Mouse (Mus musculus) heart, adult 2 months (tissue): ENCODE measurements around the gene Obp1a. TPM values are rescaled to one million over a fixed set of nuclear protein-coding genes. Genes with fewer than 3 reads are reported as not detected.

Source experiments
- DNase-seq, 2 experiments: peaks; one replicate each; pipeline ENCODE4 v3.0.0; 2021
- H3K27ac ChIP-seq: fragments of 200-600 bp; 2 replicates; pipeline ENCODE4 v1.8.1; 2022
- H3K27me3 ChIP-seq: fragments of 200-500 bp; 2 replicates; pipeline ENCODE4 v1.6.1; 2012; ENCODE audit warnings: mild to moderate bottlenecking, low read length, inconsistent platforms, mixed read lengths; ENCODE audit not compliant: control insufficient read depth, insufficient read depth
- H3K36me3 ChIP-seq: fragments of 200-500 bp; 2 replicates; pipeline ENCODE4 v1.6.1; 2012; ENCODE audit warnings: low read length, inconsistent platforms; ENCODE audit not compliant: control insufficient read depth, insufficient read depth
- H3K4me1 ChIP-seq: fragments of 200-500 bp; 2 replicates; pipeline ENCODE4 v1.6.1; 2011; ENCODE audit warnings: low read length; ENCODE audit not compliant: control insufficient read depth, insufficient read depth
- H3K4me3 ChIP-seq: fragments of 200-600 bp; 2 replicates; pipeline ENCODE4 v1.8.1; 2022
- H3K79me2 ChIP-seq: fragments of 200-500 bp; replicated peaks from 2 replicates; pipeline ENCODE4 v1.6.1; 2012; ENCODE audit warnings: mild to moderate bottlenecking, inconsistent platforms, low read length, moderate library complexity, mixed read lengths; ENCODE audit not compliant: control insufficient read depth, insufficient read depth
- H3K9ac ChIP-seq: fragments of 200-500 bp; 2 replicates; pipeline ENCODE4 v1.6.1; 2012; ENCODE audit warnings: low read depth, mild to moderate bottlenecking, control low read depth, inconsistent platforms, low read length, mixed read lengths
- CTCF ChIP-seq: fragments of 200-600 bp; IDR thresholded peaks from 2 replicates; pipeline ENCODE4 v1.8.1; 2022; ENCODE audit warnings: antibody characterized with exemption, mild to moderate bottlenecking, moderate library complexity
- EP300 ChIP-seq: fragments of 200-500 bp; IDR thresholded peaks from 2 replicates; pipeline ENCODE4 v1.6.1; 2011; ENCODE audit warnings: low read depth, low read length, control low read depth; ENCODE audit not compliant: insufficient read depth
- POLR2A ChIP-seq: fragments of 200-500 bp; IDR thresholded peaks from 2 replicates; pipeline ENCODE4 v1.6.1; 2011; ENCODE audit warnings: mild to moderate bottlenecking, low read depth, low read length, control low read depth; ENCODE audit not compliant: insufficient read depth
- WGBS: fragments of 180-500 bp; shearing (Covaris S2); methylation state at CpG from one replicate; pipeline ENCODE4 v1.1.7; 2018; 5-methylcytosine and 5-hydroxymethylcytosine counted together
- intact Hi-C: fragments of 180-260 bp; cut with DNase I; formaldehyde crosslinking; loops from one replicate; pipeline ENCODE4 v1.15.1; 2025
- long read RNA-seq: library from polyadenylated mRNA; stranded (forward); transcript quantifications from one replicate; pipeline ENCODE4 v2.0.0, GENCODE M21; 2021
- polyA plus RNA-seq: library from polyadenylated mRNA; depleted of rRNA; stranded (reverse); fragments of >200 nt; gene quantifications from 2 replicates; pipeline ENCODE4 v1.2.3, GENCODE M21; 2012; rRNA removed
- total RNA-seq, 2 experiments: library from RNA; stranded (reverse); gene quantifications; 2 replicates each; pipeline ENCODE4 v1.2.3; 2021

The Obp1a gene
- total RNA-seq (not detected), polyA plus RNA-seq (not detected in 2 replicates)
- long read RNA-seq, result 0 reads

DNA sequence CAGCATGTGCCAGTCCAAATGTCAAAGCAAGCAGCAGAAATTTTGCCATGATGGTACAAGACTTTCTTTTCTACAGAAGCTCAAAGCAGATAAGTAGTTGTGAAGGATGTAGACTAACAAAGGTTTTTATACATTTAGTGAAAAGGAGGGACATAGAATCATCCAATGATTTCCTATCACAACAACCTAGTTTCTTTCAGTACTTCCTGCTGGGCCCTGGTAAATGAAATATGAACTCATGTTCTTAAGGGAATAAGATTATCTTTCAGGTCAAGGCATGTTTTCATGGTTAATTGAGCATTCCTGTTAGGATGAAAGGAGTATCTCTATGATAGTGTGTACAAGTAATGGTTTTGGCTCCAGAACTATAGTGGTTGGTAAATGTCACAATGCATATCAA, at the start of gene Obp1a:
Gene Obp1a (minus strand): TSS at position 101 of the 400 bp plus-strand sequence.
- H3K27me3 ChIP-seq, result no peaks in the 10 kb centered on the region
- no peak for TF ChIP-seq EP300
- TF ChIP-seq POLR2A, result no peak
- TF ChIP-seq CTCF, result no peak
- no peaks in the 10 kb centered on the region for H3K79me2 ChIP-seq
- intact Hi-C loops, result no loop called here
- H3K4me1 ChIP-seq, result no peaks in the 10 kb centered on the region
- H3K27ac ChIP-seq, result no peak within 1 kb of the TSS
- no peak for DNase-seq
- H3K9ac ChIP-seq, result no peak within 1 kb of the TSS
- H3K4me3 ChIP-seq, result no peak within 1 kb of the TSS
- H3K36me3 ChIP-seq, result no peaks in the 10 kb centered on the region

DNA sequence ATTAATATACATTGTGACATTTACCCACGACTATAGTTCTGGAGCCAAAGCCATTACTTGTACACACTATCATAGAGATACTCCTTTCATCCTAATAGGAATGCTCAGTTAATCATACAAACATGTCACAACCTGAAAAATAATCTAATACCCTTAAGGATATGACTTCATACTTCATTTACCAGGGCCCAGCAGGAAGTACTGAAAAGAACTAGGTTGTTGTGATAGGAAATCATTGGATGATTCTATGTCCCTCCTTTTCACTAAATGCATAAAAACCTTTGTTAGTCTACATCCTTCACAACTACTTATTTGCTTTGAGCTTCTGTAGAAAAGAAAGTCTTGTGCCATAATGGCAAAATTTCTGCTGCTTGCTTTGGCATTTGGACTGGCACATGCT, 34.0 kb upstream of the Obp1a start, which contains the start of gene Gm5938:
Gene Gm5938 (plus strand): TSS at position 301 of the 400 bp plus-strand sequence.
- H3K27ac ChIP-seq, result no peak within 1 kb of the TSS
- no peak within 1 kb of the TSS for H3K9ac ChIP-seq
- WGBS, result 64% methylated on average over 1 of the region's 1 CpGs
- no peak within 1 kb of the TSS for H3K4me3 ChIP-seq
- H3K36me3 ChIP-seq, result no peaks in the 10 kb centered on the region
- no peaks in the 10 kb centered on the region for H3K79me2 ChIP-seq
- DNase-seq, result no peak
- TF ChIP-seq CTCF, result no peak
- H3K27me3 ChIP-seq, result no peaks in the 10 kb centered on the region
- intact Hi-C loops, result no loop called here
- H3K4me1 ChIP-seq, result no peaks in the 10 kb centered on the region

Other genes starting within 250 kb of the Obp1a start
- gene Pbsn, start 237.8 kb downstream of the Obp1a start, total RNA-seq, result not detected
- gene Pbsn, start 237.8 kb downstream of the Obp1a start, polyA plus RNA-seq, result not detected in 2 replicates
- gene Gm14744, start 226.6 kb downstream of the Obp1a start, total RNA-seq, result not detected
- not detected in 2 replicates for gene Gm14744, start 226.6 kb downstream of the Obp1a start, polyA plus RNA-seq
- gene 5430402E10Rik, start 166.3 kb downstream of the Obp1a start, total RNA-seq, result not detected
- gene 5430402E10Rik, start 166.3 kb downstream of the Obp1a start, polyA plus RNA-seq, result not detected in 2 replicates
- not detected for gene Gm5938, start 34.1 kb upstream of the Obp1a start, total RNA-seq
- gene Gm5938, start 34.1 kb upstream of the Obp1a start, polyA plus RNA-seq, result not detected in 2 replicates
- not detected for gene Obp1b, start 95.4 kb upstream of the Obp1a start, total RNA-seq
- gene Obp1b, start 95.4 kb upstream of the Obp1a start, polyA plus RNA-seq, result not detected in 2 replicates
- not detected for gene Gm14743, start 154.5 kb upstream of the Obp1a start, total RNA-seq
- not detected in 2 replicates for gene Gm14743, start 154.5 kb upstream of the Obp1a start, polyA plus RNA-seq